Mouse (Mus musculus) cortical plate, adult 2 months (tissue): Measurements from ENCODE around the gene Cflar.

ENCODE experiments used
- CTCF ChIP-seq: fragments of 200-500 bp; IDR thresholded peaks from 2 replicates; pipeline ENCODE4 v1.5.1; 2011; ENCODE audit warnings: mild to moderate bottlenecking, control low read depth, low read length; ENCODE audit not compliant: insufficient read depth; ENCODE audit errors: extremely low read depth
- POLR2A ChIP-seq: fragments of 200-500 bp; IDR thresholded peaks from 2 replicates; pipeline ENCODE4 v1.6.1; 2011; ENCODE audit warnings: mild to moderate bottlenecking, low read length, control low read depth; ENCODE audit not compliant: insufficient read depth; ENCODE audit errors: extremely low read depth

GRCm38 (mm10) chr1:58746880-58747279, 35.6 kb downstream of the Cflar start:
- no peak for TF ChIP-seq POLR2A
- TF ChIP-seq CTCF, result peak; percentile 76
